In the genomic region with DNA sequence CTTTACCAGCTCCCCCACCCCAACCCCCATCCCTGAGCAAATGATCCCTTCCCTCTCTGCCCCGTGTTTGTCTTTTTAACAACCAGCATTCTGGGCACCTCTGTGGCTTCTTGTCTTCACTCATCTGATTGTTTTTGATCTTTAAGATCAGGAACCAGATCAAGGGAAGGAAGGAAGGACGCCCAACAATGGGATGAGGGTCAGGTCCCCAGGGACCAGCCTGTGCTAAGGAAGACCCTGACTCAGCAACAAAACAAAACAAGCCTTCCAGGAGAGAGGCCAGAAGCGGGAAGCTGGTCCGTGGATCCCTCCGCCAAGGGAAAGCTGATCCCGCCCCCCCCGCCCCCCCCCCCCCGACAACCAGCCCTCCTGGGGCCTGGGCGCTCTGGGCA, we compare ENCODE assay signal across 8 mouse cellular contexts. TPM values are rescaled to one million over a fixed set of nuclear protein-coding genes. Genes with fewer than 3 reads are reported as not detected.
A peak's percentile ranks its signal among the peaks of the same experiment; 100 is the strongest.
DNase-seq lines count a peak whose midpoint lies in the region; ATAC-seq lines count a peak whose summit lies in the region.
"Had no signal": no experiment of that assay in that cellular context is flagged by ENCODE, and none has a peak within 500 bp of the region (broad histone marks: within the 10 kb centered on the region; RNA-seq: fewer than 3 reads in every experiment).

No protein-coding gene starts in this region.

- DNase-seq in retina, postnatal 1 day = peak; percentile 32
- DNase-seq in retina, embryonic 14.5 days (ENCODE audit: low spot score) = no peak
- no peak for DNase-seq in adrenal gland, postnatal 4 days (ENCODE audit: low spot score in 2 of 2)
- DNase-seq in layer of hippocampus, adult 18-20 months (ENCODE audit: low spot score in 2 of 2) = no peak
- no peak for DNase-seq in B cell, adult 2 months

- peaks cover 10% of the 10 kb centered on the region for H3K4me1 ChIP-seq in forebrain, embryonic 15.5 days
- H3K4me1 ChIP-seq in limb, embryonic 15.5 days = peaks cover 20% of the 10 kb centered on the region

- H3K36me3 ChIP-seq in forebrain, embryonic 15.5 days = no peaks in the 10 kb centered on the region
- no peaks in the 10 kb centered on the region for H3K36me3 ChIP-seq in limb, embryonic 15.5 days

- no peaks in the 10 kb centered on the region for H3K9me3 ChIP-seq in forebrain, embryonic 15.5 days
- H3K9me3 ChIP-seq in limb, embryonic 15.5 days = no peaks in the 10 kb centered on the region

- H3K27me3 ChIP-seq in forebrain, embryonic 15.5 days = no peaks in the 10 kb centered on the region
- H3K27me3 ChIP-seq in limb, embryonic 15.5 days = no peaks in the 10 kb centered on the region

- H3K9ac ChIP-seq in forebrain, embryonic 15.5 days (replicated peaks) = peak overlapping the region; percentile 11; the same call in 1 of the 2 replicates
- H3K9ac ChIP-seq in limb, embryonic 15.5 days = peak overlapping the region; percentile 37; the same call in 1 of the 2 replicates

- no peak overlapping the region for H3K27ac ChIP-seq in forebrain, embryonic 15.5 days (replicated peaks)
- H3K27ac ChIP-seq in limb, embryonic 15.5 days = peak overlapping the region; percentile 87

- peak overlapping the region; percentile 44 for H3K4me2 ChIP-seq in forebrain, embryonic 15.5 days (replicated peaks)
- peak overlapping the region; percentile 58 for H3K4me2 ChIP-seq in limb, embryonic 15.5 days

- WGBS in forebrain, embryonic 15.5 days = 11% methylated on average over 8 of the region's 9 CpGs
- 8% methylated on average over 6 of the region's 9 CpGs for WGBS in limb, embryonic 15.5 days

- peak overlapping the region; percentile 23 for H3K4me3 ChIP-seq in forebrain, embryonic 15.5 days
- H3K4me3 ChIP-seq in limb, embryonic 15.5 days = peak overlapping the region; percentile 32

- ATAC-seq in forebrain, embryonic 15.5 days (replicated peaks) = peak; percentile 5; the same call in 1 of the 2 replicates
- no peak for ATAC-seq in limb, embryonic 15.5 days (ENCODE audit: insufficient number of reproducible peaks, low FRiP score, low TSS enrichment, low read depth)

RNA-seq across cellular contexts. Expression of a gene that starts 41.6 kb away (rescaled TPM):
- 4.4 and 4.9 TPM in 2 replicates for polyA plus RNA-seq in forebrain, embryonic 15.5 days (2015; fragmentation: Nextera tagmentation; extraction: Ambion mirVana)
- polyA plus RNA-seq in limb, embryonic 15.5 days (2015; fragmentation: Nextera tagmentation; extraction: Ambion mirVana) = 14.2 and 15.6 TPM in 2 replicates
- 10 to 100 TPM; 21.2 to 23.3 TPM for total RNA-seq in adrenal gland, postnatal 4 days (2021)
- total RNA-seq in layer of hippocampus, adult 18-20 months (2021) = 10 to 100 TPM; 59.4 to 67.8 TPM

RNA-seq across cellular contexts. Expression of a gene that starts 47.3 kb away (rescaled TPM):
- not detected in 2 replicates for polyA plus RNA-seq in forebrain, embryonic 15.5 days (2015; fragmentation: Nextera tagmentation; extraction: Ambion mirVana)
- polyA plus RNA-seq in limb, embryonic 15.5 days (2015; fragmentation: Nextera tagmentation; extraction: Ambion mirVana) = 0.28 and 0.61 TPM in 2 replicates
- not detected for total RNA-seq in adrenal gland, postnatal 4 days (2021)
- total RNA-seq in layer of hippocampus, adult 18-20 months (2021) = not detected
- polyA plus RNA-seq: small intestine, adult 2 months had no signal
